Mouse (Mus musculus) limb, embryonic 15.5 days (tissue): ENCODE data around the gene Wdr83os. TPM values are rescaled to one million over a fixed set of nuclear protein-coding genes. Genes with fewer than 3 reads are reported as not detected.
"Not testable (repeated sequence)": the region's sequence is repeated elsewhere in the genome, so short reads cannot be mapped to it uniquely, and the experiment has no call there.

Source experiments
- ATAC-seq: fragments of 200-750 bp; cut with Nextera tagmentation; 2 replicates; pipeline ENCODE4 v1.8.0; 2017; ENCODE audit warnings: low read depth, moderate TSS enrichment; ENCODE audit not compliant: insufficient number of reproducible peaks, low FRiP score, low TSS enrichment
- H3K27ac ChIP-seq: fragments of 300-500 bp; sonication (generic); 2 replicates; pipeline ENCODE4 v1.5.1; 2015; ENCODE audit warnings: moderate library complexity, mild to moderate bottlenecking, inconsistent platforms
- H3K27me3 ChIP-seq: fragments of 300-500 bp; sonication (generic); 2 replicates; pipeline ENCODE4 v1.6.1; 2015; ENCODE audit warnings: inconsistent platforms
- H3K36me3 ChIP-seq: fragments of 300-500 bp; sonication (generic); 2 replicates; pipeline ENCODE4 v1.6.1; 2015; ENCODE audit warnings: inconsistent platforms
- H3K4me1 ChIP-seq: fragments of 300-500 bp; sonication (generic); 2 replicates; pipeline ENCODE4 v1.6.1; 2015; ENCODE audit warnings: inconsistent platforms
- H3K4me2 ChIP-seq: fragments of 300-500 bp; sonication (generic); 2 replicates; pipeline ENCODE4 v1.6.1; 2015; ENCODE audit warnings: mild to moderate bottlenecking, inconsistent platforms
- H3K4me3 ChIP-seq: fragments of 300-500 bp; sonication (generic); 2 replicates; pipeline ENCODE4 v1.5.1; 2015; ENCODE audit warnings: mild to moderate bottlenecking, inconsistent platforms
- H3K9ac ChIP-seq: fragments of 300-500 bp; sonication (generic); 2 replicates; pipeline ENCODE4 v1.6.1; 2015; ENCODE audit warnings: inconsistent platforms
- H3K9me3 ChIP-seq: fragments of 300-500 bp; sonication (generic); 2 replicates; pipeline ENCODE4 v1.6.1; 2016; ENCODE audit warnings: inconsistent platforms
- WGBS: fragments of 180-500 bp; shearing (Covaris S2); methylation state at CpG from one replicate; pipeline ENCODE4 v1.1.7; 2015; 5-methylcytosine and 5-hydroxymethylcytosine counted together
- polyA plus RNA-seq: library from polyadenylated mRNA; unstranded; fragments of >200 nt; fragmentation: Nextera tagmentation; extraction: Ambion mirVana; gene quantifications from 2 replicates; pipeline ENCODE4 v1.2.1, GENCODE M21; 2015

Wdr83os gene
- polyA plus RNA-seq, 1 experiment from 2014 or later: 111 TPM

- ATAC-seq: no peak
- Histone ChIP-seq H3K9me3 (no peaks in the 10 kb centered on the region), H3K4me1 (no peaks in the 10 kb centered on the region), H3K27ac (no peak overlapping the region), H3K9ac (no peak overlapping the region), H3K4me2 (no peak overlapping the region), H3K27me3 (no peaks in the 10 kb centered on the region), H3K36me3 (peaks cover 66% of the 10 kb centered on the region), H3K4me3 (no peak overlapping the region)
- WGBS: 96% methylated on average over 13 of the region's 13 CpGs
These were observed 14.5 kb downstream of the Wdr83os start for GRCm38 (mm10) chr8:85095051-85095450.

- Histone ChIP-seq H3K4me1 (no peaks in the 10 kb centered on the region), H3K9me3 (no peaks in the 10 kb centered on the region), H3K9ac (no peak overlapping the region), H3K27me3 (no peaks in the 10 kb centered on the region), H3K4me3 (no peak overlapping the region), H3K27ac (no peak overlapping the region), H3K4me2 (no peak overlapping the region), H3K36me3 (peaks cover 66% of the 10 kb centered on the region)
- WGBS: 89% methylated on average over 7 of the region's 7 CpGs
- no peak for ATAC-seq
These were observed 15.0 kb downstream of the Wdr83os start for GRCm38 (mm10) chr8:85095566-85095965.

DNA sequence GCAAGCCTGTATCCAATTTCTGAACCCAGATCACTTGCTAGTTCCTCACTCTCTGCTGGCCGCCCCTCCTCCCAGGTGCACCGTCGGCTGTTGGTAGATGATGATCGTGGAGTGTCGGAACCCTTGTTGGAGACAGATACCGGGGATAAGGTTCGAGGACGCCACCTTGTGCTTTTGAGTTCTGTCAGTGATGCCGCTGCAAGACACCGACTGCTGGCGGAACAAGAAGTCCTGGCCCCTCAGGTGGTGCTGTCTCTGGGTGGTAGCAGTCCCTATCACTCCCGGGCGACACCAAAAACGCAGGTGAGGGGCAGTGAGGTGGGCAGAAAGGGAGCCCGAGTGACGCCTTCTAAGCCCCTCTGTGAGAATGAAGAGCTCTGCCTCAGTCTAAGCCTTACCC, 15.7 kb downstream of the Wdr83os start:
- Histone ChIP-seq H3K9me3 (no peaks in the 10 kb centered on the region), H3K4me2 (no peak overlapping the region), H3K4me3 (no peak overlapping the region), H3K27ac (no peak overlapping the region), H3K9ac (no peak overlapping the region), H3K27me3 (no peaks in the 10 kb centered on the region), H3K4me1 (no peaks in the 10 kb centered on the region), H3K36me3 (peaks cover 62% of the 10 kb centered on the region)
- WGBS: 92% methylated on average over 16 of the region's 16 CpGs
- no peak for ATAC-seq

DNA sequence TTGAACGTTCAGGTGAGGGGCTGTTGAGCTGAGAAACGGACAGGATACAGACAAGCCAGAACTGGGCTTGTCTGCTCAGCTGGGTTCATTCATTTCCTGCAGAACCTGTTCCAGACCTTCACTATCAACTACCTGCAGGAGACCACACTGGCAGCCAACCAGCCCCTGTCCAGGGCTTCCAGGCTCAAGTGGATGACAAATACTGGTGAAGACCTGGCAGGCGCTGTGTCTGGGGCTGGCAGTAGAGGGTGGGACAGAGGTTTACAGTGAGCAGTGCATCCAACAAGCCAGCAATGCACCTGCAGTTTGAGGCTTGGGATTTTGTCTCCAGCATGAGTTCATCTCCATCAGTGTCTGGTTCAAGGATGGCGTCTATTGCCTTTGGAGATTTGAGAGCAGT, 16.3 kb downstream of the Wdr83os start:
- Histone ChIP-seq H3K9ac (no peak overlapping the region), H3K27ac (no peak overlapping the region), H3K36me3 (peaks cover 62% of the 10 kb centered on the region), H3K9me3 (no peaks in the 10 kb centered on the region), H3K4me1 (no peaks in the 10 kb centered on the region), H3K4me2 (no peak overlapping the region), H3K4me3 (no peak overlapping the region), H3K27me3 (no peaks in the 10 kb centered on the region)
- WGBS: 76% methylated on average over 4 of the region's 4 CpGs
- no peak for ATAC-seq

DNA sequence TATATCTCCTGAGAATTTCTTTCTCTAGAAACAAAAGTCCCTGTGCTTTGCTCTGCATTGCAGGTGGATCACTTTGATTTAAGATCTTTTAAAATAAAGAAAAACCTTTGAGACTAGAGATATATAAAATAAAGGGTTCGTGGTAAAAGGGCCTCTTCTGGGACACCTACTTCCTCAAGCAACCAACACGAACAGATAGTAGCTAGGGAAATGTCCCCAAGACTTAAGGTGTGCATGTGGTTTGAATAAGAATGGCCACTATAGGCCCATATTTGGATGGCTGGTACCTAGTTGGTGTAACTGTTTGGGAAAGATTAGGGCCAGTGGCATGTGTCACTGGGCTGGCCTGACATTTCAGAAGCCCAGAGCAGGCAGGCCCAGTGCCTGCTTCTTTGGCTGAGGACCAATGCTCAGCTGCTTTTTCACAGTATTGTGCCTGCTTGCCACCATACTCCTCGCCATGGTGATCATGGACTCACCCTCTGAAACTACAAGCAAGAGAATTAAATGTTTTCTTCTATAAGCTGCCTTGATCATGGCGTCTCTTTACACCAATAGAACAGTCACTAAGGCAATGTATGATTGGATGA, 19.6 kb downstream of the Wdr83os start:
- Histone ChIP-seq H3K4me3 (no peak overlapping the region), H3K9ac (no peak overlapping the region), H3K27ac (no peak overlapping the region), H3K4me1 (no peaks in the 10 kb centered on the region), H3K36me3 (peaks cover 37% of the 10 kb centered on the region), H3K27me3 (no peaks in the 10 kb centered on the region), H3K4me2 (no peak overlapping the region), H3K9me3 (no peaks in the 10 kb centered on the region)
- 88% methylated on average over 4 of the region's 4 CpGs for WGBS
- ATAC-seq: no peak

DNA sequence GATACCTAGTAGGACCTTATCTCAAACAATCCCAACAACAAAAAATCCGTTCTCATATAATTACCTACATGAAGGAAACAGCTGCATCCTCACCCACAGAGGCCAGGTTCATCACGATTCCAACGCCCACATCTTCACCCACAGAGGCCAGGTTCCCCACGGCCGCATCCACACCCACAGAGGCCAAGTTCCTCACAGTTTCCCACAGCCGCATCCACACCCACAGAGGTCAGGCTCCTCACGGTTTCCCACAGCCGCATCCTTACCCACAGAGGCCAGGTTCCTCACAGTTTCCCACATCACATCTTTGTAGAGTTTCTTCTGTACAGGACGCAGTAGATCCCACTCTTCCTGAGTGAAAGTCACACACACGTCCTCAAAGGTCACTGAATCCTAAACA, 32.7 kb downstream of the Wdr83os start:
- Histone ChIP-seq H3K9ac (no peak overlapping the region), H3K9me3 (no peaks in the 10 kb centered on the region), H3K27me3 (no peaks in the 10 kb centered on the region), H3K4me3 (no peak overlapping the region), H3K4me1 (no peaks in the 10 kb centered on the region), H3K27ac (no peak overlapping the region), H3K4me2 (no peak overlapping the region), H3K36me3 (peaks cover 33% of the 10 kb centered on the region)
- no peak for ATAC-seq
- 94% methylated on average over 10 of the region's 10 CpGs for WGBS

DNA sequence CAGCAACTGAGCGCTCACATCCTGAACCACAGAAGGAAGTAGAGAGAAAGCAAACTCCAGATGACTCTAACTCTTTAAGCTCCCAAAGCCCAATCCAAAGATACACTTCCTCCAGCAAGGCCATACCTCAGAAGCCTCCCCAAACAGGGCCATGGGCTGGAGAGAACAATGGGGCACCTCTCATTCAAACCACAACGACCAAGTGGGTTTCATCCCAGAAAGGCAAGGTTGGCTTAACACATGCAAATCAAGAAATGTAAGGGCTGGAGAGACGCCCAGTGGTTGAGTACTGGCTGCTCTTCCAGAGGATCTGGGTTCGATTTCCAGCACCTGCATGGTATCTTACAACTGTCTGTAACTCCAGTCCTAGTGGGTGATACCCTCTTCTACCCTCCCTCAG, 35.0 kb downstream of the Wdr83os start:
- H3K27ac ChIP-seq: no peak overlapping the region
- no peaks in the 10 kb centered on the region for H3K4me1 ChIP-seq
- H3K4me2 ChIP-seq: no peak overlapping the region
- H3K4me3 ChIP-seq: no peak overlapping the region
- ATAC-seq: no peak
- H3K36me3 ChIP-seq: peaks cover 14% of the 10 kb centered on the region
- 79% methylated on average over 4 of the region's 4 CpGs for WGBS
- H3K27me3 ChIP-seq: no peaks in the 10 kb centered on the region
- H3K9ac ChIP-seq: no peak overlapping the region
- H3K9me3 ChIP-seq: no peaks in the 10 kb centered on the region

DNA sequence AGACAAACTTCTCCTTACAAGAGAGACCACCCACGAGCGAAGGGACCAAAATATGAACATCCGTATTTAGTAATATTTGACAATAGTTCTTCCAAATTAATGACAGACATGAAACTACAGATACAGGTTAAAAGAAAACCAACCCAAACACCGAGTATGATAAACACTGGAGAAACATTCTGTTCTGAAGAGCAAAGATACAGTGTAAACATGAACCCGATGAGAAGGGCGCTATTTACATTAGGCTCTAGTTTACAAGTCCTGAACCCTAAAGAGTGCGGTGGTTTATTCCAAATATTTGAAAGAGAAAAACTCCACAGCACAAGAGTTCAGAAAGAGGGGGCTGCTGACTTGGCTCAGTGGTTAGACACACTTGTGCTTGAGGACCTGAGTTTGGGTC, 36.4 kb downstream of the Wdr83os start:
- no peak for ATAC-seq
- Histone ChIP-seq H3K36me3 (no peaks in the 10 kb centered on the region), H3K9ac (no peak overlapping the region), H3K4me2 (no peak overlapping the region), H3K4me3 (no peak overlapping the region), H3K9me3 (no peaks in the 10 kb centered on the region), H3K4me1 (no peaks in the 10 kb centered on the region), H3K27ac (no peak overlapping the region), H3K27me3 (no peaks in the 10 kb centered on the region)
- 90% methylated on average over 7 of the region's 7 CpGs for WGBS

- H3K4me2 ChIP-seq: peak overlapping the region; percentile 80
- H3K27ac ChIP-seq: peak overlapping the region; percentile 67
- WGBS: 6% methylated on average over 37 of the region's 37 CpGs
- no peaks in the 10 kb centered on the region for H3K9me3 ChIP-seq
- peak overlapping the region; percentile 58 for H3K4me3 ChIP-seq
- no peaks in the 10 kb centered on the region for H3K27me3 ChIP-seq
- no peaks in the 10 kb centered on the region for H3K4me1 ChIP-seq
- H3K36me3 ChIP-seq: no peaks in the 10 kb centered on the region
- H3K9ac ChIP-seq: peak overlapping the region; percentile 51
- ATAC-seq: peak; percentile 77
These were observed 38.8 kb downstream of the Wdr83os start for GRCm38 (mm10) chr8:85119052-85119981.

GRCm38 (mm10) chr8:85120251-85120650, 39.7 kb downstream of the Wdr83os start:
- not testable (repeated sequence) for H3K9me3 ChIP-seq, H3K4me1 ChIP-seq, H3K9ac ChIP-seq, H3K27ac ChIP-seq, H3K36me3 ChIP-seq, H3K4me3 ChIP-seq, H3K4me2 ChIP-seq, H3K27me3 ChIP-seq, ATAC-seq
- WGBS: 74% methylated on average over 5 of the region's 5 CpGs

DNA sequence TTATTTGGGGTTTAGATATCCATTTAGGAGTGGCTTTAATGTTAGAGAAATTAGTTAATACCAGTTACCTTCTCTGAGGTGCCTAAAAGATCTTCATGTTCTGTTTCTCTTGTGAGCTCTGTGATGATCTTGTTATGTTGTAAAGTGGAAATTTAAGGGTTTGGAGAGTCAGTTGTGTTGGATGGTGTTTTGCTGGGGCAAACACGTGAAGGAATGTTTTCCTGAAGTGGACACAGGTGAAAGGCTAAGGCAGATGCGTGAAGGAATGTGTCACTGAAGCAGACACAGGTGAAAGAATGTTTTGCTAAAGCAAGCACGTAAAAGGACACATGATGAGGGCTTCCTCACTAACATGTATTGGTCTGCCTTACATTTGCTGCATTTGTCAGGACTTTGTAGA, 42.5 kb downstream of the Wdr83os start, which contains the start of gene Zfp791:
TSS of gene Zfp791 (minus strand) at position 101 of the 400 bp plus-strand sequence.
- no peak within 1 kb of the TSS for H3K27ac ChIP-seq
- no peaks in the 10 kb centered on the region for H3K4me1 ChIP-seq
- no peak within 1 kb of the TSS for H3K4me2 ChIP-seq
- no peaks in the 10 kb centered on the region for H3K27me3 ChIP-seq
- H3K4me3 ChIP-seq: no peak within 1 kb of the TSS
- no peaks in the 10 kb centered on the region for H3K36me3 ChIP-seq
- no peak for ATAC-seq
- 79% methylated on average over 3 of the region's 3 CpGs for WGBS
- no peaks in the 10 kb centered on the region for H3K9me3 ChIP-seq
- H3K9ac ChIP-seq: no peak within 1 kb of the TSS

- no peaks in the 10 kb centered on the region for H3K4me1 ChIP-seq
- H3K9ac ChIP-seq: no peak overlapping the region
- ATAC-seq: no peak
- H3K27ac ChIP-seq: no peak overlapping the region
- H3K27me3 ChIP-seq: no peaks in the 10 kb centered on the region
- H3K9me3 ChIP-seq: no peaks in the 10 kb centered on the region
- H3K4me2 ChIP-seq: no peak overlapping the region
- WGBS: 86% methylated on average over 8 of the region's 8 CpGs
- no peak overlapping the region for H3K4me3 ChIP-seq
- no peaks in the 10 kb centered on the region for H3K36me3 ChIP-seq
These were observed 43.2 kb downstream of the Wdr83os start for GRCm38 (mm10) chr8:85123691-85124090.
